In genomic region chr7:121946196-121946595, GRCm38 (mm10) we compare ENCODE assay signal across 28 mouse cellular contexts. TPM values are rescaled to one million over a fixed set of nuclear protein-coding genes. Genes with fewer than 3 reads are reported as not detected.
DNase-seq lines count a peak whose midpoint lies in the region; ATAC-seq and TF ChIP-seq lines count a peak whose summit lies in the region.
"Had no signal": no experiment of that assay in that cellular context is flagged by ENCODE, and none has a peak within 500 bp of the region (broad histone marks: within the 10 kb centered on the region; RNA-seq: fewer than 3 reads in every experiment).

No protein-coding gene starts in this region.

- DNase-seq in cerebellum, adult 11 months, result peak; percentile 41
- peak; percentile 27 for DNase-seq in hindbrain, postnatal 0 days (ENCODE audit: low spot score)
- DNase-seq in cerebellum, adult 18-20 months, result peak; percentile 62 to 65
- peak; percentile 76 to 89 for DNase-seq in cerebellum, postnatal 10 days
- DNase-seq in Muller cell, postnatal 12 days (ENCODE audit: inconsistent ontology term), result no peak
- DNase-seq in spleen, adult 12 weeks (ENCODE audit: low spot score), result no peak
- DNase-seq: adrenal gland, adult 8-10 months; embryo, embryonic 11 days; forebrain, postnatal 0 days; gastrocnemius, postnatal 36 days; heart, adult 2 months; heart, postnatal 4 days; kidney, adult 8-10 months; kidney, postnatal 10 days; right cerebral cortex, postnatal 25 days; spleen, adult 18-20 months; thymus, postnatal 25 days had no signal

- H3K27me3 ChIP-seq in hindbrain, postnatal 0 days (ENCODE audit: insufficient read depth, low read length), result no peaks in the 10 kb centered on the region
- H3K27me3 ChIP-seq in hindbrain, embryonic 13.5 days, result no peaks in the 10 kb centered on the region
- H3K27me3 ChIP-seq: CH12.LX; forebrain, embryonic 12.5 days; heart, embryonic 12.5 days; hindbrain, embryonic 15.5 days; intestine, embryonic 15.5 days; limb, embryonic 13.5 days; midbrain, embryonic 15.5 days had no signal

- no peak for TF ChIP-seq CTCF in hindbrain, postnatal 0 days (IDR thresholded peaks at IDR 0.05; ENCODE audit: low read depth)

- no peak overlapping the region for H3K4me2 ChIP-seq in hindbrain, postnatal 0 days (ENCODE audit: low read depth, low read length)
- H3K4me2 ChIP-seq in hindbrain, embryonic 13.5 days, result no peak overlapping the region
- H3K4me2 ChIP-seq: forebrain, embryonic 12.5 days; heart, embryonic 12.5 days; hindbrain, embryonic 15.5 days; intestine, embryonic 15.5 days; limb, embryonic 13.5 days; liver, embryonic 11.5 days; midbrain, embryonic 15.5 days had no signal

- H3K4me1 ChIP-seq in hindbrain, postnatal 0 days (ENCODE audit: insufficient read depth, low read length), result no peaks in the 10 kb centered on the region
- H3K4me1 ChIP-seq in hindbrain, embryonic 13.5 days (replicated peaks), result peaks cover 6% of the 10 kb centered on the region; the same call in 1 of the 2 replicates
- H3K4me1 ChIP-seq: forebrain, embryonic 12.5 days; hindbrain, embryonic 15.5 days; intestine, embryonic 15.5 days; limb, embryonic 13.5 days; midbrain, embryonic 15.5 days had no signal

- peaks cover 12% of the 10 kb centered on the region for H3K36me3 ChIP-seq in hindbrain, postnatal 0 days (ENCODE audit: insufficient read depth, low read length)
- H3K36me3 ChIP-seq in hindbrain, embryonic 13.5 days, result peaks cover 40% of the 10 kb centered on the region
- H3K36me3 ChIP-seq: midbrain, embryonic 15.5 days had no signal

- H3K4me3 ChIP-seq in hindbrain, postnatal 0 days (ENCODE audit: low read length), result no peak overlapping the region
- no peak overlapping the region for H3K4me3 ChIP-seq in hindbrain, embryonic 13.5 days
- H3K4me3 ChIP-seq: erythroblast, embryonic 14.5 days; forebrain, embryonic 12.5 days; heart, adult 2 months; heart, embryonic 12.5 days; hindbrain, embryonic 15.5 days; intestine, embryonic 15.5 days; limb, embryonic 13.5 days; midbrain, embryonic 15.5 days had no signal

- no peak for ATAC-seq in cerebellum, adult (ENCODE audit: insufficient number of reproducible peaks, low FRiP score, low TSS enrichment)
- 0 out of 2 replicates have a peak, but pooled peaks have one; percentile 38 for ATAC-seq in hindbrain, postnatal 0 days
- no peak for ATAC-seq in hindbrain, embryonic 13.5 days (ENCODE audit: low FRiP score)
- ATAC-seq: forebrain, postnatal 0 days; intestine, embryonic 15.5 days; midbrain, embryonic 15.5 days had no signal

- no peak overlapping the region for H3K9ac ChIP-seq in hindbrain, postnatal 0 days (replicated peaks; ENCODE audit: low read length)
- H3K9ac ChIP-seq in hindbrain, embryonic 13.5 days, result no peak overlapping the region
- H3K9ac ChIP-seq: forebrain, embryonic 12.5 days; forebrain, postnatal 0 days; heart, embryonic 12.5 days; hindbrain, embryonic 15.5 days; intestine, embryonic 15.5 days; limb, embryonic 13.5 days; midbrain, embryonic 15.5 days had no signal

- no peak overlapping the region; the same call in 1 of the 2 replicates for H3K27ac ChIP-seq in hindbrain, postnatal 0 days
- no peak overlapping the region for H3K27ac ChIP-seq in hindbrain, embryonic 13.5 days
- H3K27ac ChIP-seq: forebrain, embryonic 12.5 days; heart, adult 2 months; hindbrain, embryonic 15.5 days; intestine, embryonic 15.5 days; limb, embryonic 13.5 days; midbrain, embryonic 15.5 days had no signal

- no peaks in the 10 kb centered on the region for H3K9me3 ChIP-seq in hindbrain, postnatal 0 days (ENCODE audit: low read length)
- H3K9me3 ChIP-seq in hindbrain, embryonic 13.5 days, result no peaks in the 10 kb centered on the region
- H3K9me3 ChIP-seq: forebrain, embryonic 12.5 days; hindbrain, embryonic 15.5 days; intestine, embryonic 15.5 days; limb, embryonic 13.5 days; midbrain, embryonic 15.5 days had no signal

- WGBS in hindbrain, postnatal 0 days, result 62% methylated on average over 5 of the region's 5 CpGs
- WGBS in hindbrain, embryonic 13.5 days, result 90% methylated on average over 5 of the region's 5 CpGs

RNA-seq across cellular contexts. Expression of gene Cog7, which starts 35.3 kb away (rescaled TPM):
- 38.1 and 39.0 TPM in 2 replicates for total RNA-seq in hindbrain, postnatal 0 days (2014; rRNA removed)
- polyA plus RNA-seq in hindbrain, postnatal 0 days (2015; fragmentation: Nextera tagmentation; extraction: Ambion mirVana), result 32.2 and 34.2 TPM in 2 replicates
- 22.5 and 23.0 TPM in 2 replicates for polyA plus RNA-seq in hindbrain, embryonic 13.5 days (2015; fragmentation: Nextera tagmentation; extraction: Ambion mirVana)

Comparison
In these comparisons a context has a peak if more than half of its experiments do, and no peak if none do; other contexts are left out.
1. DNase-seq: peak in cerebellum, adult 11 months (single experiment), hindbrain, postnatal 0 days (single experiment), cerebellum, adult 18-20 months (2 of 2) and cerebellum, postnatal 10 days (2 of 2); none in Muller cell, postnatal 12 days (single experiment) and spleen, adult 12 weeks (single experiment).